Mouse (Mus musculus) C2C12 (cell line): ENCODE data around the gene Ccdc18.

Source experiments
- CTCF ChIP-seq: IDR thresholded peaks from one replicate; pipeline ENCODE4 v1.5.1; 2011; ENCODE audit not compliant: control insufficient read depth, insufficient read depth, insufficient read length
- MYOG ChIP-seq: IDR thresholded peaks from one replicate; pipeline ENCODE4 v1.6.1; 2011; ENCODE audit not compliant: control insufficient read depth, insufficient read length; ENCODE audit errors: extremely low read depth
- USF1 ChIP-seq: IDR thresholded peaks from one replicate; pipeline ENCODE4 v1.6.1; 2011; ENCODE audit warnings: low read depth, mild to moderate bottlenecking, control low read depth, moderate library complexity

- no peak for TF ChIP-seq MYOG
- no peak for TF ChIP-seq CTCF
- TF ChIP-seq USF1 = no peak
Measured at GRCm38 (mm10) chr5:108132441-108133243, at the start of gene Ccdc18, which contains the start of gene Tmed5.
